Mouse (Mus musculus) intestine, embryonic 14.5 days (tissue): ENCODE data around the gene Ciz1. TPM values are rescaled to one million over a fixed set of nuclear protein-coding genes. Genes with fewer than 3 reads are reported as not detected.

Experiments used
- ATAC-seq: fragments of 200-750 bp; cut with Nextera tagmentation; replicated peaks from 2 replicates; pipeline ENCODE4 v1.8.0; 2017; ENCODE audit warnings: low read depth, moderate number of reproducible peaks, moderate TSS enrichment, moderate library complexity; ENCODE audit not compliant: low FRiP score, low TSS enrichment
- DNase-seq: peaks from one replicate; pipeline ENCODE4 v3.0.0-alpha.2; 2018; ENCODE audit warnings: low spot score
- H3K27ac ChIP-seq: fragments of 300-500 bp; sonication (generic); 2 replicates; pipeline ENCODE4 v1.5.1; 2014; ENCODE audit warnings: low read depth, mild to moderate bottlenecking, control low read depth
- H3K27me3 ChIP-seq: fragments of 300-500 bp; sonication (generic); replicated peaks from 2 replicates; pipeline ENCODE4 v1.6.1; 2014; ENCODE audit warnings: low read length, control low read depth; ENCODE audit not compliant: control insufficient read depth, insufficient read depth
- H3K36me3 ChIP-seq: fragments of 300-500 bp; sonication (generic); 2 replicates; pipeline ENCODE4 v1.6.1; 2014; ENCODE audit warnings: low read length, control low read depth; ENCODE audit not compliant: control insufficient read depth, insufficient read depth
- H3K4me1 ChIP-seq: fragments of 300-500 bp; sonication (generic); replicated peaks from 2 replicates; pipeline ENCODE4 v1.6.1; 2014; ENCODE audit warnings: low read length, control low read depth, mixed read lengths; ENCODE audit not compliant: control insufficient read depth, insufficient read depth
- H3K4me2 ChIP-seq: fragments of 300-500 bp; sonication (generic); 2 replicates; pipeline ENCODE4 v1.6.1; 2014; ENCODE audit warnings: low read length
- H3K4me3 ChIP-seq: fragments of 300-500 bp; sonication (generic); 2 replicates; pipeline ENCODE4 v1.5.1; 2014; ENCODE audit warnings: low read depth, low read length, control low read depth, mixed read lengths
- H3K9ac ChIP-seq: fragments of 300-500 bp; sonication (generic); 2 replicates; pipeline ENCODE4 v1.6.1; 2014; ENCODE audit warnings: mild to moderate bottlenecking, low read length
- H3K9me3 ChIP-seq: fragments of 300-500 bp; sonication (generic); 2 replicates; pipeline ENCODE4 v1.6.1; 2016; ENCODE audit warnings: low read length, control low read depth; ENCODE audit not compliant: control insufficient read depth
- WGBS: fragments of 180-500 bp; shearing (Covaris S2); extraction: QIAGEN DNeasy Blood & Tissue Kit; methylation state at CpG from one replicate; pipeline ENCODE4 v1.1.7; 2014; 5-methylcytosine and 5-hydroxymethylcytosine counted together
- polyA plus RNA-seq: library from polyadenylated mRNA; unstranded; fragments of >200 nt; fragmentation: Nextera tagmentation; extraction: Ambion mirVana; gene quantifications from 2 replicates; pipeline ENCODE4 v1.2.1, GENCODE M21; 2014

The Ciz1 gene
- 48.4 and 53.1 TPM in 2 replicates for polyA plus RNA-seq

DNA sequence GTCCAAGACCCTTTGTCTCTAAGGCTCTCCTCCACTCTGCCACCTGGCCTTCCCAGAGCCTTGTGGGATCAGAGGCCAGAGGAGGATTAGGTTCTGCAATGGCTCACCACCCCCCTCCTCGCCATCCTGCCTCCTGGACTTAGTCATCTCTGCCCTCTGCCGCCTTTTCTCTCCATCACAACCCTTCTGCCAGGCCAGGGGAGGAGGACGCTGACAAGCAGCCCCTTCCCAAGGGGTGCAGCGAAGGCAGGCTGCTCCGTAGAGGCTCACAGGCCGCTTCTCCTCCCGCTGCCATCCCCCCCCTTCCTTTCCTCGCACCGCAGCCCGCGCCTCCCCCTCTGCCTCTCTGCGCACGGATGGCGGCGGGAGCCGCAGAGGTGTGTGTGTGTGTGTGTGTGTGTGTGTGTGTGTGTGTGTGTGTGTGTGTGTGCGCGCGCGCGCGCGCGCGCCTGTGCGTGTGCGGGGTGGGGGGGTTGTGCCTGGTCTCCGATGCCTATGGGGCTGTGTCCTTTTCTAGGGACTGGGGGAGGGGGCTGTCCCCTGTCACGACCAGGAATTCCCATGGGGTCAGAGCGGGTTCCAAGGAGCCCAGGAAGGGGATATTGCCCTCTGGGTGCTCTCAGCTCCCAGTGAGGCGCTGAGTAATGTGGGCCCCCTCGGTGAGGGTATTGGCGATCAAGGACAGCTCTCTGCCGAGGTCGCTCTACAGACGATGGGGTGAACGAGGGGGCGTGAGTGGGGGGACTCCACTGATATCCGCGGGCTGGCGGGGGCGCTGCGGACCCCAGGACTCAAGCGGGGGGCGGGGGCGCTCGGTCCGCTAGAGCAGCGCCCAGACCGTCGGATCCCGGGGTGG, at the start of gene Ciz1:
Gene Ciz1 (plus strand): TSS at position 177 of the 856 bp plus-strand sequence.
- peak within 1 kb of the TSS; percentile 33; the same call in 1 of the 2 replicates for H3K27ac ChIP-seq
- H3K4me1 ChIP-seq = peaks cover 10% of the 10 kb centered on the region
- no peaks in the 10 kb centered on the region for H3K27me3 ChIP-seq
- WGBS = 2% methylated on average over 26 of the region's 52 CpGs
- ATAC-seq (peak; percentile 26), DNase-seq (peak; percentile 70)
- H3K4me3 ChIP-seq = peak within 1 kb of the TSS; percentile 68
- peak within 1 kb of the TSS; percentile 94 for H3K4me2 ChIP-seq
- no peaks in the 10 kb centered on the region for H3K36me3 ChIP-seq
- H3K9me3 ChIP-seq = no peaks in the 10 kb centered on the region
- H3K9ac ChIP-seq = peak within 1 kb of the TSS; percentile 77

DNA sequence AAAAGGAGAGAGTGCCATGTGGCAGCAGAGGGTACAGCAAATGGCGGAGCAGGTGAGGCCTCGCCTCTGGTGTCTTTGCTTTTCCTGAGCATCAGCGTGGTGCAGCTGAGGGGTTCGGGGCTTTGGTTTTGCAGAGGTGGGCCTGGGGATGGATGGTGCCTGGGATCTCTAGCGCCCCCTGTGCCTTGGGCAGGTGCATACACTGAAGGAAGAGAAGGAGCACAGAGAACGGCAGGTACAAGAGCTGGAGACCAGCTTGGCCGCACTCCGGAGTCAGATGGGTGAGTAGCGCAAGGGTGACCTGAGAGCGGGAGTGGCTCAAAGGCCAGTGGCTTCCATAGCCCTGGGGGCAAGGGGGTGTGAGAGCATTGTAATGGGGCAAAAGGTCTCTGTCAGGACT, 49.2 kb upstream of the Ciz1 start:
- Histone ChIP-seq H3K9me3 (no peaks in the 10 kb centered on the region), H3K4me3 (no peak overlapping the region), H3K9ac (no peak overlapping the region), H3K4me2 (no peak overlapping the region), H3K36me3 (peaks cover 92% of the 10 kb centered on the region), H3K27ac (no peak overlapping the region), H3K27me3 (no peaks in the 10 kb centered on the region), H3K4me1 (no peaks in the 10 kb centered on the region)
- ATAC-seq (no peak), DNase-seq (no peak)
- WGBS = 94% methylated on average over 10 of the region's 10 CpGs

DNA sequence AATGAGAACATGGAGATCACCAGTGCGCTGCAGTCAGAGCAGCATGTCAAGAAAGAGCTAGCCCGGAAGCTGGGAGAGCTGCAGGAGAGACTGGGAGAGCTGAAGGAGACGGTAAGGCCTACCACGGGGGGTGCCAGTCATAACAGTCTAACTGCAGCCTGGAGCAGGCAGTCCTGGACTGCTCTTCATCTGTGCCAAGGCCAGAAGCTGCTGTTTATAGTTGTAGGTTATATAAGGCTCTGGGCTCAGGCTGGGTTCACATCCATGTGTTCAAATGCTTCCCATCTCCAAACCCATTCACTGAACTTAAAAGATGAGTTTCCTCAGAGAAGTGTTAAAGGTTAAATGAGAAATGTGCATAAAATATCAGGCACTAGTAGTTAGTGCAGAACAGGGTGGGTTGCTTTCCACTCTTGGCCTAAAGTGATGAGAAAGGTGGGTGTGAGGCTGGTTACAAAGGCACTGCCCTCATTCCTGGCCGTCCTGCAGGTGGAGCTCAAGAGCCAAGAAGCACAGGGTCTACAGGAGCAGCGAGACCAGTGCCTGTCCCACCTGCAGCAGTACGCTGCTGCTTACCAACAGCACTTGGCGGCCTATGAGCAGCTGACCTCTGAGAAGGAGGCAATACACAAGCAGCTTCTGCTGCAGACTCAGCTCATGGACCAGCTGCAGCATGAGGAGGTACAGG, 47.8 kb upstream of the Ciz1 start:
- no peaks in the 10 kb centered on the region for H3K27me3 ChIP-seq
- H3K4me1 ChIP-seq = no peaks in the 10 kb centered on the region
- H3K4me3 ChIP-seq = no peak overlapping the region
- H3K27ac ChIP-seq = no peak overlapping the region
- ATAC-seq = 0 out of 2 replicates have a peak, but pooled peaks have one; percentile 49
- 53% methylated on average over 8 of the region's 8 CpGs for WGBS
- no peaks in the 10 kb centered on the region for H3K9me3 ChIP-seq
- H3K4me2 ChIP-seq = no peak overlapping the region
- peaks cover 82% of the 10 kb centered on the region for H3K36me3 ChIP-seq
- DNase-seq = peak; percentile 82
- no peak overlapping the region for H3K9ac ChIP-seq

DNA sequence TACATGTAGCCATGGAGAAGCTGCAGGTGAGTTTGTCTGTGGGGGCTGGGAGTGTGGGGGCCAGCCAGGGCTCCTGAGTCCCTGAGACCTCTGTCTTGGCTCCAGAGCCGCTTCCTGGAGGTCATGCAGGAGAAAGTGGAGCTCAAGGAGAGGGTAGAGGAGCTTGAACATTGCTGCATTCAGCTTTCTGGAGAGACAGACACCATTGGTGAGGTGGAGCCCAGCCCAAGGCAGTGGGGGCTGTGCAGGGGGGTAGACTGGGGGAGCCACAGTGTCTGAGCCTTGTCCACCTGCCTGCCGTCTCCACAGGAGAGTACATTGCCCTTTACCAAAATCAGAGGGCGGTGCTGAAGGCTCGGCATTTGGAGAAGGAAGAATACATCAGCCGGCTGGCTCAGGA, 46.5 kb upstream of the Ciz1 start:
- H3K27ac ChIP-seq = no peak overlapping the region
- H3K4me2 ChIP-seq = no peak overlapping the region
- H3K9ac ChIP-seq = no peak overlapping the region
- H3K27me3 ChIP-seq = no peaks in the 10 kb centered on the region
- no peak overlapping the region for H3K4me3 ChIP-seq
- DNase-seq (no peak), ATAC-seq (no peak)
- H3K36me3 ChIP-seq = peaks cover 79% of the 10 kb centered on the region
- 95% methylated on average over 5 of the region's 5 CpGs for WGBS
- no peaks in the 10 kb centered on the region for H3K4me1 ChIP-seq
- H3K9me3 ChIP-seq = no peaks in the 10 kb centered on the region

DNA sequence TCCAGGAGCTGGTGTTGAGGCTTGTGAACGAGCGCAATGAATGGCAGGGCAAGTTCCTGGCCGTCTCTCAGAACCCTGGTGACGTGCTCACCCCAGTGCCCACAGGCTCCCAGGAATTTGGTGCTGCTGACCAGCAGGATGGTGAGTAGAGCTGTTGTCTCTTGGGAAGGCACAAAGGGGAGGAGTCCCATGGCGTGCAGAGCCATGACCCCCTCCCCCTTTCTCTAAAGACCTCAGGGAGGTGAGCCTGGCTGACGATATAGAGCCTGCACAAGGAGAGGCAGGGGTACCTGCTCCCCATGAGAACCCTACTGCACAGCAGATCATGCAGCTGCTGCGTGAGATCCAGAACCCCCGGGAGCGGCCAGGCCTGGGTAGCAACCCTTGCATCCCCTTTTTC, 46.0 kb upstream of the Ciz1 start:
- Histone ChIP-seq H3K9ac (no peak overlapping the region), H3K27me3 (no peaks in the 10 kb centered on the region), H3K4me1 (peaks cover 2% of the 10 kb centered on the region), H3K9me3 (no peaks in the 10 kb centered on the region), H3K27ac (no peak overlapping the region), H3K4me2 (no peak overlapping the region), H3K4me3 (no peak overlapping the region), H3K36me3 (peaks cover 74% of the 10 kb centered on the region)
- ATAC-seq (no peak), DNase-seq (no peak)
- WGBS = 86% methylated on average over 9 of the region's 9 CpGs

DNA sequence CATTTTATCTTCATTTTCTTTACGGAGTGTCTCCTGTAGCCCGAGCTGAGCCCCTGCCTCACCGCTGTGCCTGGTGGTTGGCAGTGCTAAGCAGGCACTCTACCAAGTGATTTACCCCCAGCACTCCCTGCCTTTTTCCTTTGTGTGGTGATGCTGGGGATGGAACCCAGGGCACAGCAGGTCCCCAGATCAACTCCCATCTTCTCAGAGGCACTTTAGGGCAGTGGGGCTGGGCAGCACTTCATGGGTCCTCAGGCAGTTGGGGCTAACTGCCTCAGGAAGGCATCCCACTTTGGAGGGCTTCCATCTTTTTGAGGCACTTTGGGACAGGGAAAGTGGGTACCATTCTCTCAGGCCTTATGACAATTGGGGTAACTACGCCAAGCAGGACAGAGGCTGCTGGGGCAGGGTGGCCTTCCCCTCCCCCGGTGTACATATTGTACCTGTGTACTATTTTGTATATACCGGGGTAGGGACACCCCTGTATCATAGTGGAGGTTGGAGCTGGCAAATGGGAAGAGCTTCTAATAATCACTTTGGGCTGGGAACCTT, 44.8 kb upstream of the Ciz1 start:
- Histone ChIP-seq H3K4me1 (peaks cover 10% of the 10 kb centered on the region), H3K27me3 (no peaks in the 10 kb centered on the region), H3K27ac (no peak overlapping the region), H3K9me3 (no peaks in the 10 kb centered on the region), H3K4me2 (no peak overlapping the region), H3K36me3 (peaks cover 63% of the 10 kb centered on the region), H3K9ac (no peak overlapping the region), H3K4me3 (no peak overlapping the region)
- ATAC-seq = no peak
- 87% methylated on average over 6 of the region's 6 CpGs for WGBS
- no peak for DNase-seq

DNA sequence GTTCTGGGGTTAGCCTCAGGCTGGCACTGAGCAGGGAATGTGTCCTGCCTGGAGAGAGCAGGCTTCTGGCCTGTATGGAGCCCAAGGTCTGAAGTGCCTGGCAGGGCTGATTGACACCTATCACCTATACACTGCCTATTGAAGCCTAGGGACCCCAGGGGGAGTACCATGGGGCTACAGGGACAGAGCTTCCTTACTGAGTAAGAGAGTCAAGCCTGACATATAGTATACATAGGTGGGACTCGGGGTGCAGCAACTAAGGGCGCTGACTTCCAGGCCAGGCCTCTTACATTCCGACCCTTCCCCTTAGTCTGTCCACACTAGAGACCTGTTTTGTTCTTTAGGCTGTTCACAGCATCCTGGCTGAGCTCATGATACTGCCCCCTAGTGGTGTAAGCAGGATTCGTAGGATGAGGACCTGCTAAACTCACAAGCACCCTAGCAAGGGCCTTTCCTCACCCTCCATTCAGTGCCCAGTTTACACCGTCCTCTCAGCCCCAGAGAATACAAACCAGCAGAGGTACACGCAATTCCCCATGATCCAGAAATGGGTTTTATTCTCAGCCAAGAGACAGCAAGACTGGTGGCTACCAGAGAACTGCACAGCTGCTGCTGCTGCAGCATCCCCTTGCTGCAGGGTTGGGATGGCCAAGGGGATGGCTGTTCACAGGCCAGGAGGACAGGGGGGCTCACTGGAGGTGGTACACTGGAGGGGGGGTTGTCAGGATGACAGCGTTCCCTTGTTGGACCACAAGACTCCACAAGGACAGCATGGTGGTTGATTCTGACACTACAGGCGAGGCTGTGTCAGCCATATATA, 44.0 kb upstream of the Ciz1 start:
- H3K36me3 ChIP-seq = peaks cover 55% of the 10 kb centered on the region
- WGBS = 48% methylated on average over 8 of the region's 8 CpGs

More for the DNA sequence above, 44.0 kb upstream of the Ciz1 start:
- ATAC-seq (0 out of 2 replicates have a peak, but pooled peaks have one; percentile 6), DNase-seq (peak; percentile 82)
- Histone ChIP-seq H3K4me1 (peaks cover 10% of the 10 kb centered on the region), H3K9ac (no peak overlapping the region), H3K27ac (no peak overlapping the region), H3K4me3 (no peak overlapping the region), H3K9me3 (no peaks in the 10 kb centered on the region), H3K4me2 (no peak overlapping the region), H3K27me3 (no peaks in the 10 kb centered on the region)
